In genomic region chr6:72537998-72538500, GRCm38 (mm10) we compare ENCODE assay signal across 7 mouse cellular contexts. TPM values are rescaled to one million over a fixed set of nuclear protein-coding genes. Genes with fewer than 3 reads are reported as not detected.
A peak's percentile ranks its signal among the peaks of the same experiment; 100 is the strongest.
DNase-seq lines count a peak whose midpoint lies in the region; ATAC-seq lines count a peak whose summit lies in the region.

No protein-coding gene starts in this region.

- no peaks in the 10 kb centered on the region for H3K9me3 ChIP-seq in lung, embryonic 16.5 days (ENCODE audit: control insufficient read depth, low read length)
- H3K9me3 ChIP-seq in embryonic facial prominence, embryonic 14.5 days (ENCODE audit: control insufficient read depth, low read length), result no peaks in the 10 kb centered on the region
- H3K9me3 ChIP-seq in limb, embryonic 12.5 days, result peaks cover 6% of the 10 kb centered on the region; the same call in 1 of the 2 replicates
- no peaks in the 10 kb centered on the region for H3K9me3 ChIP-seq in stomach, embryonic 14.5 days (ENCODE audit: control insufficient read depth, low read depth, low read length)

- no peak for DNase-seq in lung, postnatal 10 days
- DNase-seq in embryonic facial prominence, embryonic 14.5 days (ENCODE audit: low spot score), result no peak
- no peak for DNase-seq in adrenal gland, postnatal 25 days
- DNase-seq in right cerebral cortex, postnatal 10 days (ENCODE audit: low spot score in 2 of 2), result no peak

- 38% methylated on average over 10 of the region's 10 CpGs for WGBS in lung, embryonic 16.5 days
- WGBS in embryonic facial prominence, embryonic 14.5 days, result 38% methylated on average over 10 of the region's 10 CpGs
- 46% methylated on average over 10 of the region's 10 CpGs for WGBS in limb, embryonic 12.5 days
- 57% methylated on average over 10 of the region's 10 CpGs for WGBS in stomach, embryonic 14.5 days

- peak overlapping the region; percentile 9; the same call in 1 of the 2 replicates for H3K27ac ChIP-seq in lung, embryonic 16.5 days (ENCODE audit: low read length)
- H3K27ac ChIP-seq in embryonic facial prominence, embryonic 14.5 days (replicated peaks; ENCODE audit: low read depth, low read length), result no peak overlapping the region
- 0 out of 2 replicates have a peak overlapping the region, but pooled peaks have one; percentile 0 for H3K27ac ChIP-seq in limb, embryonic 12.5 days
- H3K27ac ChIP-seq in stomach, embryonic 14.5 days (ENCODE audit: low read length), result 0 out of 2 replicates have a peak overlapping the region, but pooled peaks have one; percentile 16

- H3K4me3 ChIP-seq in lung, embryonic 16.5 days (ENCODE audit: low read length), result peak overlapping the region; percentile 59
- peak overlapping the region; percentile 49 for H3K4me3 ChIP-seq in embryonic facial prominence, embryonic 14.5 days (ENCODE audit: low read depth, low read length)
- peak overlapping the region; percentile 52 for H3K4me3 ChIP-seq in limb, embryonic 12.5 days (replicated peaks)
- peak overlapping the region; percentile 47 for H3K4me3 ChIP-seq in stomach, embryonic 14.5 days (ENCODE audit: low read depth, low read length)

- H3K9ac ChIP-seq in lung, embryonic 16.5 days (ENCODE audit: low read length), result peak overlapping the region; percentile 72
- H3K9ac ChIP-seq in embryonic facial prominence, embryonic 14.5 days (ENCODE audit: low read depth, low read length), result peak overlapping the region; percentile 63
- H3K9ac ChIP-seq in limb, embryonic 12.5 days (replicated peaks), result peak overlapping the region; percentile 50; the same call in 1 of the 2 replicates
- peak overlapping the region; percentile 37; the same call in 1 of the 2 replicates for H3K9ac ChIP-seq in stomach, embryonic 14.5 days (replicated peaks; ENCODE audit: low read depth, low read length)

- ATAC-seq in lung, embryonic 16.5 days (ENCODE audit: low read depth), result 0 out of 2 replicates have a peak, but pooled peaks have one; percentile 3
- ATAC-seq in embryonic facial prominence, embryonic 14.5 days (ENCODE audit: low read depth), result no peak
- no peak for ATAC-seq in limb, embryonic 12.5 days (ENCODE audit: insufficient number of reproducible peaks, insufficient read depth, low FRiP score, low TSS enrichment, low read depth)
- no peak for ATAC-seq in stomach, embryonic 14.5 days (ENCODE audit: insufficient number of reproducible peaks, insufficient read depth, low FRiP score, low read depth)

- peak overlapping the region; percentile 76 for H3K4me2 ChIP-seq in lung, embryonic 16.5 days (ENCODE audit: low read depth, low read length)
- peak overlapping the region; percentile 75 for H3K4me2 ChIP-seq in embryonic facial prominence, embryonic 14.5 days (ENCODE audit: low read depth, low read length)
- H3K4me2 ChIP-seq in limb, embryonic 12.5 days, result peak overlapping the region; percentile 72
- peak overlapping the region; percentile 58 for H3K4me2 ChIP-seq in stomach, embryonic 14.5 days (replicated peaks; ENCODE audit: low read depth, low read length)

- H3K27me3 ChIP-seq in lung, embryonic 16.5 days (ENCODE audit: control insufficient read depth, insufficient read depth, low read depth, low read length), result no peaks in the 10 kb centered on the region
- no peaks in the 10 kb centered on the region for H3K27me3 ChIP-seq in embryonic facial prominence, embryonic 14.5 days (replicated peaks; ENCODE audit: control insufficient read depth, insufficient read depth, low read length)
- H3K27me3 ChIP-seq in limb, embryonic 12.5 days, result no peaks in the 10 kb centered on the region
- no peaks in the 10 kb centered on the region for H3K27me3 ChIP-seq in stomach, embryonic 14.5 days (ENCODE audit: control insufficient read depth, insufficient read depth, low read length)

- H3K4me1 ChIP-seq in lung, embryonic 16.5 days (replicated peaks; ENCODE audit: control insufficient read depth, insufficient read depth, low read length), result peaks cover 8% of the 10 kb centered on the region
- H3K4me1 ChIP-seq in embryonic facial prominence, embryonic 14.5 days (ENCODE audit: control insufficient read depth, insufficient read depth, low read length), result peaks cover 6% of the 10 kb centered on the region
- H3K4me1 ChIP-seq in limb, embryonic 12.5 days (replicated peaks), result peaks cover 22% of the 10 kb centered on the region
- H3K4me1 ChIP-seq in stomach, embryonic 14.5 days (ENCODE audit: control insufficient read depth, insufficient read depth, low read length), result peaks cover 2% of the 10 kb centered on the region; the same call in 1 of the 2 replicates

- H3K36me3 ChIP-seq in lung, embryonic 16.5 days (ENCODE audit: control insufficient read depth, insufficient read depth, low read length), result no peaks in the 10 kb centered on the region
- H3K36me3 ChIP-seq in embryonic facial prominence, embryonic 14.5 days (ENCODE audit: control insufficient read depth, insufficient read depth, low read length), result no peaks in the 10 kb centered on the region
- no peaks in the 10 kb centered on the region for H3K36me3 ChIP-seq in limb, embryonic 12.5 days
- H3K36me3 ChIP-seq in stomach, embryonic 14.5 days (ENCODE audit: control insufficient read depth, insufficient read depth, low read length), result no peaks in the 10 kb centered on the region

RNA-seq across cellular contexts. Expression of gene Capg, which starts 6.1 kb away (rescaled TPM):
- 75.8 and 82.9 TPM in 2 replicates for polyA plus RNA-seq in lung, embryonic 16.5 days (2015; fragmentation: Nextera tagmentation; extraction: Ambion mirVana)
- polyA plus RNA-seq in embryonic facial prominence, embryonic 14.5 days (2014; fragmentation: Nextera tagmentation; extraction: Ambion mirVana), result 70.8 and 75.9 TPM in 2 replicates
- polyA plus RNA-seq in limb, embryonic 12.5 days (2016; fragmentation: Nextera tagmentation; extraction: Ambion mirVana), result 26.2 and 27.4 TPM in 2 replicates
- 82.6 and 85.0 TPM in 2 replicates for polyA plus RNA-seq in stomach, embryonic 14.5 days (2014; fragmentation: Nextera tagmentation; extraction: Ambion mirVana)
- 30.3 and 48.1 TPM in 2 replicates for total RNA-seq in adrenal gland, postnatal 25 days (2021)

RNA-seq across cellular contexts. Expression of gene Sh2d6, which starts 16.5 kb away (rescaled TPM):
- polyA plus RNA-seq in lung, embryonic 16.5 days (2015; fragmentation: Nextera tagmentation; extraction: Ambion mirVana), result not detected in 2 replicates
- polyA plus RNA-seq in embryonic facial prominence, embryonic 14.5 days (2014; fragmentation: Nextera tagmentation; extraction: Ambion mirVana), result not detected in 2 replicates
- polyA plus RNA-seq in limb, embryonic 12.5 days (2016; fragmentation: Nextera tagmentation; extraction: Ambion mirVana), result 0.18 TPM in 2 replicates
- polyA plus RNA-seq in stomach, embryonic 14.5 days (2014; fragmentation: Nextera tagmentation; extraction: Ambion mirVana), result 0.32 TPM in 1 of 2 replicates, not detected in the other
- total RNA-seq in adrenal gland, postnatal 25 days (2021), result 0.39 TPM in 1 of 2 replicates, not detected in the other
